Mouse (Mus musculus) liver (tissue): Measurements from ENCODE around the gene Usp4.

Experiments
- DNase-seq: peaks from one replicate; pipeline ENCODE4 v3.0.0-alpha.2; 2020; ENCODE audit warnings: mixed read lengths

The Usp4 gene

GRCm38 (mm10) chr9:108428384-108428783 is 80.7 kb downstream of the Usp4 start, which contains the start of gene Ccdc36:
Gene Ccdc36 (minus strand): TSS chr9:108428484.
- DNase-seq, result no peak

GRCm38 (mm10) chr9:108431431-108432067 is 83.9 kb downstream of the Usp4 start:
- DNase-seq, result peak; percentile 80

GRCm38 (mm10) chr9:108436182-108436581 is 88.5 kb downstream of the Usp4 start, which contains the start of gene BC048562:
Gene BC048562 (plus strand): TSS chr9:108436482.
- no peak for DNase-seq

- DNase-seq, result no peak
These were observed 91.5 kb downstream of the Usp4 start for GRCm38 (mm10) chr9:108439176-108439575.

GRCm38 (mm10) chr9:108440485-108440884 is 92.8 kb downstream of the Usp4 start:
- DNase-seq, result no peak

GRCm38 (mm10) chr9:108441236-108441919 is 93.7 kb downstream of the Usp4 start:
- DNase-seq, result no peak
